Mouse (Mus musculus) liver, adult 2 months (tissue): ENCODE results near the gene Kdm6b. TPM values are rescaled to one million over a fixed set of nuclear protein-coding genes. Genes with fewer than 3 reads are reported as not detected.
A peak's percentile ranks its signal among the peaks of the same experiment; 100 is the strongest.

Source experiments
- DNase-seq: peaks from one replicate; pipeline ENCODE4 v3.0.0-alpha.2; 2011; ENCODE audit warnings: low read depth, low spot score; ENCODE audit errors: extremely low read depth
- H3K27ac ChIP-seq: fragments of 200-500 bp; replicated peaks from 2 replicates; pipeline ENCODE4 v1.5.1; 2012; ENCODE audit warnings: low read depth, mild to moderate bottlenecking, control low read depth, inconsistent platforms, low read length; ENCODE audit not compliant: insufficient read depth
- H3K27me3 ChIP-seq: fragments of 200-500 bp; 2 replicates; pipeline ENCODE4 v1.6.1; 2012; ENCODE audit warnings: mild to moderate bottlenecking, moderate library complexity, low read length, inconsistent platforms; ENCODE audit not compliant: control insufficient read depth, insufficient read depth
- H3K36me3 ChIP-seq: fragments of 200-500 bp; 2 replicates; pipeline ENCODE4 v1.6.1; 2012; ENCODE audit warnings: low read length, inconsistent platforms; ENCODE audit not compliant: control insufficient read depth, insufficient read depth
- H3K4me1 ChIP-seq: fragments of 200-500 bp; 2 replicates; pipeline ENCODE4 v1.6.1; 2011; ENCODE audit warnings: low read length; ENCODE audit not compliant: control insufficient read depth, insufficient read depth
- H3K4me3 ChIP-seq: fragments of 200-500 bp; 2 replicates; pipeline ENCODE4 v1.5.1; 2011; ENCODE audit warnings: low read depth, mild to moderate bottlenecking, control low read depth, low read length, moderate library complexity; ENCODE audit not compliant: insufficient read depth
- H3K79me2 ChIP-seq: fragments of 200-500 bp; 2 replicates; pipeline ENCODE4 v1.6.1; 2012; ENCODE audit warnings: inconsistent platforms, mild to moderate bottlenecking, low read length, moderate library complexity; ENCODE audit not compliant: control insufficient read depth, insufficient read depth
- H3K9ac ChIP-seq: fragments of 200-500 bp; 2 replicates; pipeline ENCODE4 v1.6.1; 2012; ENCODE audit warnings: low read depth, mild to moderate bottlenecking, control low read depth, inconsistent platforms, low read length
- CTCF ChIP-seq: fragments of 200-500 bp; IDR thresholded peaks from 2 replicates; pipeline ENCODE4 v1.5.1; 2011; ENCODE audit warnings: low read depth, low read length, control low read depth
- POLR2A ChIP-seq: fragments of 200-500 bp; IDR thresholded peaks from 2 replicates; pipeline ENCODE4 v1.6.1; 2011; ENCODE audit warnings: low read length, control low read depth; ENCODE audit not compliant: insufficient read depth; ENCODE audit errors: extremely low read depth
- WGBS: fragments of 180-500 bp; shearing (Covaris S2); methylation state at CpG from one replicate; pipeline ENCODE4 v1.1.7; 2018; 5-methylcytosine and 5-hydroxymethylcytosine counted together
- polyA plus RNA-seq: library from polyadenylated mRNA; depleted of rRNA; stranded (reverse); fragments of >200 nt; gene quantifications from 2 replicates; pipeline ENCODE4 v1.2.3, GENCODE M21; 2012
- total RNA-seq: library from RNA; depleted of rRNA; stranded (reverse); fragments of >200 nt; gene quantifications from 2 replicates; pipeline ENCODE4 v1.2.3, GENCODE M21; 2014

Kdm6b gene
- total and polyA plus RNA-seq, 2 experiments: 1.6 to 4.2 TPM

DNA sequence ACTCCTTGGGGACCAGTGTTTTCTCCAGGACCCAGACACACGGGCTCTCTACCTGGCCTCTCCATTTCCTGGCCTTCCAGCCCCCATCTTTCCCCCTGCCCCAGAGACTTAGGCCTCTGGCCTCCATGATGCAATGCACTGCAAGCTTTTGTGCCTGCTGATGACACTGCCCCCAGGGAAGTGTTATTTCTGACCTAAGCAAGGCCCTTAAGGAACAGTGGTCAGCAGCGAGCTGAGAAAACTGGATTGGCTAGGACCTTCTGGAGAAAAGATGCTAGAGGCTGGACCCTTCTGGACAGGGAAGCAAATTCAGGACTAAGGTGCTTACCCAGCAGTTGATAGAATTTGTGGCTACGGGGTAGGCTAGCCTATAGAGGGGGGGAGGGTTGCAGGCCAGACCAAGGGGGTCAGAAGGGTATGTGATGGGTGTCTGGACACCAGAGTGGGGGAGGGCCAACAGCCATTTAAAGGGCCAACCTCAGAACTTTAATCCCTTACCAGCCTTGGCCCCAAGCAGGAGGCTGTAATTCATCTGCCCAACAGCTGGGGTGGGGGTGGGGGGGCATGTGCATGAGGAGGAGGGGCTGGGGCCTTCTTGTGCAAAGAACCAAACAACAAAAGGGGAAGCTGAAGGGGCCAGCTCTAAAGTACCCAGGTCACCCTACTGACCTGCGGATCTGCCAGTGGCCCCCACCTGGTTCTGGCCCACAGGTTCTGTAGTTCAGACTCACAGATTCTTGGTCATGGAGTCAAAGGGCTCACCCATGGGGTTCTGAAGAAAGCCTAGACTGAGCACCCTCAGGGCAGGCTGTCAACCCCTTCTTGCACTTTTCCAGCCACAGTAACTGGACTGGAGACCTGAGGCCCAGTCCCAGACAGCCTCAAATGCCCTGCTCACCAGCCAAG, 1.2 kb upstream of the Kdm6b start:
- Histone ChIP-seq H3K9ac (no peak overlapping the region; the same call in 1 of the 2 replicates), H3K4me3 (peak overlapping the region; percentile 72; the same call in 1 of the 2 replicates), H3K27me3 (no peaks in the 10 kb centered on the region), H3K27ac (peak overlapping the region; percentile 54), H3K79me2 (no peaks in the 10 kb centered on the region), H3K4me1 (peaks cover 31% of the 10 kb centered on the region), H3K36me3 (no peaks in the 10 kb centered on the region)
- TF ChIP-seq CTCF (no peak), POLR2A (no peak)
- WGBS: 37% methylated on average over 4 of the region's 4 CpGs
- DNase-seq: no peak

DNA sequence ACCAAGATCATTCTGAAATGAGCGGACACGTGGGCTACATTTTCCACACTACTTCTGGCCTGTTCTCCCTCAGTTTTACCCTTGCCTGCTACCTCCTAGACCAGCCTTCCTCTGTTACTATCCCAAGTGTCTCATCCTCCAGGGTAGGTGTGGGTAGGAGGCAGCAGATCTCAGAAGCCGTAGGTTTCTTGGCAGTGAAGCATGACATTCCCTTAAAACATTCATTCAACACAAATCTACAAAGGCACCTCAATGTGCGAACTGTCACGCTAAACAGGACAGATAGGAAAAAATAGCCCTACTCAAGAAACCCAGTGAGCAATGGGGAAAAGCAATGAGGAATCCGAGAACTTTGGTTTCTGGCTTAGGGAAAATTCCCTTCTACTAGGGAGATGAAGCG, 927 bp downstream of the Kdm6b start:
- peaks cover 34% of the 10 kb centered on the region for H3K4me1 ChIP-seq
- no peaks in the 10 kb centered on the region for H3K36me3 ChIP-seq
- no peak overlapping the region for H3K27ac ChIP-seq
- WGBS: 76% methylated on average over 7 of the region's 7 CpGs
- no peak for TF ChIP-seq CTCF
- no peak for TF ChIP-seq POLR2A
- DNase-seq: no peak
- peaks cover 6% of the 10 kb centered on the region; the same call in 1 of the 2 replicates for H3K79me2 ChIP-seq
- H3K4me3 ChIP-seq: no peak overlapping the region
- no peaks in the 10 kb centered on the region for H3K27me3 ChIP-seq
- no peak overlapping the region for H3K9ac ChIP-seq

DNA sequence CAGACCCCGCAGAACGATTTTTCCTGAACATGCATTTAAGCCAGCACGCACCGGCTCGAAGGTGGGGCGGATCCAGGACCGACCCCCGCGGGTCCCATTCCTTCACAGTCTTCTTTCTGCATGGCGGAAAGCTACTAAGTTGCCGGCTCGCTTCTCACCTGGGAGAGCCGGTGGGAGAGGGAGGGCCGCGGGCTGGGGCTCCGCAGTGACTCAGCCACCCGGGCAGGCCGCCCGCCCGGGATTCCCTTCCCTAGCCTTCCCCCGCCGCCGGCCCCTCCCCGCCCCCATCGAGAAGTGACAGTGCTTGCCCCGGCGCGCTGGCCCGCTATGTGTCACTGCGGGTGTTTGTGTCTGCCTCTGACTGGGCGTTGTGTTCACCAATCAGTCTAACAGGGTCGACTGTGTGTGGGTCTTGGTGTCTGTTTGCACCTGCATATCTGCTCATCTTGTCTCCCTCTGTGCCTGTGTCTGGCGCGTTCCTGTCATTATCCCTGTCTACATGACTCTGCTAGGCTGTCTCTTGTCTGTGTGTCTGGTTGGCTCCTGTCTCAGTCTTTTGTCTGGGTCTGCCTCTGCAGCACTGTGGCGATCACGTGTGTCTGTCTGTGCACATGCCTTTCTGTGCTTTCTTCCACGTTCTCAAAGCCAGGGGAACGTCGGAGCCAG, 1.8 kb downstream of the Kdm6b start:
- TF ChIP-seq CTCF (no peak), POLR2A (no peak)
- Histone ChIP-seq H3K27ac (peak overlapping the region; percentile 83), H3K4me1 (peaks cover 37% of the 10 kb centered on the region), H3K27me3 (no peaks in the 10 kb centered on the region), H3K4me3 (peak overlapping the region; percentile 69), H3K9ac (peak overlapping the region; percentile 80), H3K79me2 (peaks cover 14% of the 10 kb centered on the region; the same call in 1 of the 2 replicates), H3K36me3 (no peaks in the 10 kb centered on the region; the same call in 1 of the 2 replicates)
- DNase-seq: peak; percentile 65
- WGBS: under 1% methylated on average over 39 of the region's 39 CpGs

DNA sequence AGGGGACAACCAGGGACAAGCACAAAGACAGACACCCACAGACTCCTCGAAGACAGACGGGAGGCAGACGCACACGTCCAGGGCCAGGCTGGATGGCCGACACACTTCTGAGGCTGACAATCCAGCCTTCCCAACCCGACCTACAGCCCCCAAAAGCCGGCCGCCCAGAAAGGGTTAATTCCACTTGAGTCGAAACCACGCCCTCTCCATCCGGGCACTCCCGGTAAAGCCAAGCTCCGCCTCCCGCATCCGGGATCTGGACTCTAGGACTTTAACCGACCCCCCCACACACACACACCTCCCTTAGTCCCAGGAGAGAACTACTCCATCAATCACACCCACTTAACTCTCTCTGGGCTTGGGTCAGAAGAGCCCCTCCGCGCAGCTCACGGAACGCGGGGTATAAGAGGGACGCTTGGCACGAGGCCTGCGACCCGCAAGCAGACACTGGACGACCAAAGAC, 2.4 kb downstream of the Kdm6b start:
- peak; percentile 52; the same call in 1 of the 2 replicates for TF ChIP-seq POLR2A
- no peak for TF ChIP-seq CTCF
- H3K4me1 ChIP-seq: peaks cover 37% of the 10 kb centered on the region
- H3K36me3 ChIP-seq: no peaks in the 10 kb centered on the region; the same call in 1 of the 2 replicates
- H3K9ac ChIP-seq: peak overlapping the region; percentile 91
- peak; percentile 93 for DNase-seq
- H3K27ac ChIP-seq: peak overlapping the region; percentile 94
- peak overlapping the region; percentile 69 for H3K4me3 ChIP-seq
- peaks cover 14% of the 10 kb centered on the region; the same call in 1 of the 2 replicates for H3K79me2 ChIP-seq
- no peaks in the 10 kb centered on the region for H3K27me3 ChIP-seq
- WGBS: under 1% methylated on average over 26 of the region's 26 CpGs

DNA sequence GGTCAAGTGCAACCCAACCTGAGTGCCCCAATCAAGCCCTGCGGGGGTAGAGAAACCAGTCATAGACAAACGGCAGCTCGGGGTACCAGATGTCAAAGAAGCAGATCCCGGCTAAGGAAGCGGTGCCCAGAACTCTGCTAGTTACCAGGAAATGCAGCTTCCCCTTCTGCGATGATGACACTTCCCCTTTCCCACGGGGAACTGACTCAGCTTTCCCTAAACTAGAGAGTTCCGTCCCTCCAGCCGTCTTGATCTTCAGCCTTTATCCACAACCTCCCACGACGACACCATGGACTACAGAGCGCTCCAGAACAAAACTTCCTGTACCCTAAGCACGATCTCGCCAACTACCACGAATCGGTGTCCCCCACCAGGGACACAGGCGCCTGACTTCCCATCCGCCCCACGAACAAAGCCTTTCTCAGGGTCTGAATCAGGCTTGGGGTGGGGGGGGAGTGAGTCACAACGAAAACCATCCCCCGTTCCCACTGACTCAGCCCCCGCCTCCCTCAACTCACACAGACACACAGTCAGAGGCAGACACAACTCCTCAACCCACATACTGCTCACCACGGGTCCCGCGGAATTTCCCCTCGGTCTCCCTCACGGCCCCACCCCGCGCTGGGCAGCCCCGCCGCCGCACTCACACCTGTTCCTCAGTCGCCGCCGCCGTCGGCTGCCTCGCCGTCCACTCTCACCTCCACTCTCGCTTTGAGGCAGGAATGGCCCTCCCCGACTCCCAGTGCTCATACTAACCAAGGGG, 3.0 kb downstream of the Kdm6b start:
- WGBS: under 1% methylated on average over 41 of the region's 41 CpGs
- peak overlapping the region; percentile 69 for H3K4me3 ChIP-seq
- H3K36me3 ChIP-seq: no peaks in the 10 kb centered on the region; the same call in 1 of the 2 replicates
- peak; percentile 61 for DNase-seq
- no peaks in the 10 kb centered on the region for H3K27me3 ChIP-seq
- H3K27ac ChIP-seq: peak overlapping the region; percentile 94
- peaks cover 35% of the 10 kb centered on the region for H3K4me1 ChIP-seq
- peaks cover 14% of the 10 kb centered on the region; the same call in 1 of the 2 replicates for H3K79me2 ChIP-seq
- TF ChIP-seq CTCF (no peak), POLR2A (0 out of 2 replicates have a peak, but pooled peaks have one; percentile 34)
- peak overlapping the region; percentile 91 for H3K9ac ChIP-seq
